Mouse (Mus musculus): ENCODE data around the gene Ing1. TPM values are rescaled to one million over a fixed set of nuclear protein-coding genes. Genes with fewer than 3 reads are reported as not detected.

Ing1 gene
- total and polyA plus RNA-seq, 2 experiments from 2014 or later = 17.8 to 39.0 TPM

- no peak for TF ChIP-seq CTCF (IDR thresholded peaks at IDR 0.05)
- Histone ChIP-seq H3K27ac (ENCODE audit: low read depth, low read length) (no peak overlapping the region), H3K9ac (replicated peaks; ENCODE audit: low read length, poor library complexity, severe bottlenecking) (no peak overlapping the region), H3K36me3 (ENCODE audit: insufficient read depth, low read length) (peaks cover 82% of the 10 kb centered on the region), H3K4me3 (ENCODE audit: low read depth, low read length) (no peak overlapping the region), H3K27me3 (ENCODE audit: insufficient read depth, low read length) (no peaks in the 10 kb centered on the region), H3K4me2 (ENCODE audit: low read depth, low read length, poor library complexity, severe bottlenecking) (no peak overlapping the region), H3K9me3 (ENCODE audit: low read length) (no peaks in the 10 kb centered on the region), H3K4me1 (ENCODE audit: insufficient read depth, low read length) (no peaks in the 10 kb centered on the region)
- ATAC-seq (ENCODE audit: low FRiP score) = no peak
- 98% methylated on average over 5 of the region's 5 CpGs for WGBS
- no peak for DNase-seq (ENCODE audit: low spot score)
These were observed 42.1 kb upstream of the Ing1 start for GRCm38 (mm10) chr8:11513247-11513646.

GRCm38 (mm10) chr8:11516292-11516691 lies 39.1 kb upstream of the Ing1 start:
- WGBS = 96% methylated on average over 9 of the region's 9 CpGs
- H3K9ac ChIP-seq (replicated peaks; ENCODE audit: low read length, poor library complexity, severe bottlenecking) = no peak overlapping the region
- ATAC-seq (ENCODE audit: low FRiP score) = no peak
- H3K27me3 ChIP-seq (ENCODE audit: insufficient read depth, low read length) = no peaks in the 10 kb centered on the region
- no peaks in the 10 kb centered on the region for H3K4me1 ChIP-seq (ENCODE audit: insufficient read depth, low read length)
- no peak overlapping the region for H3K27ac ChIP-seq (ENCODE audit: low read depth, low read length)
- no peak for TF ChIP-seq CTCF (IDR thresholded peaks at IDR 0.05)
- DNase-seq (ENCODE audit: low spot score) = no peak
- no peaks in the 10 kb centered on the region for H3K9me3 ChIP-seq (ENCODE audit: low read length)
- H3K4me2 ChIP-seq (ENCODE audit: low read depth, low read length, poor library complexity, severe bottlenecking) = no peak overlapping the region
- H3K36me3 ChIP-seq (ENCODE audit: insufficient read depth, low read length) = peaks cover 74% of the 10 kb centered on the region
- no peak overlapping the region for H3K4me3 ChIP-seq (ENCODE audit: low read depth, low read length)

GRCm38 (mm10) chr8:11517366-11518055 lies 37.9 kb upstream of the Ing1 start:
- no peak for DNase-seq (ENCODE audit: low spot score)
- Histone ChIP-seq H3K9me3 (ENCODE audit: low read length) (no peaks in the 10 kb centered on the region), H3K27ac (ENCODE audit: low read depth, low read length) (no peak overlapping the region), H3K36me3 (ENCODE audit: insufficient read depth, low read length) (peaks cover 72% of the 10 kb centered on the region), H3K27me3 (ENCODE audit: insufficient read depth, low read length) (no peaks in the 10 kb centered on the region), H3K4me1 (ENCODE audit: insufficient read depth, low read length) (no peaks in the 10 kb centered on the region), H3K4me2 (ENCODE audit: low read depth, low read length, poor library complexity, severe bottlenecking) (no peak overlapping the region), H3K4me3 (ENCODE audit: low read depth, low read length) (no peak overlapping the region), H3K9ac (replicated peaks; ENCODE audit: low read length, poor library complexity, severe bottlenecking) (no peak overlapping the region)
- no peak for TF ChIP-seq CTCF (IDR thresholded peaks at IDR 0.05)
- no peak for ATAC-seq (ENCODE audit: low FRiP score)
- 89% methylated on average over 16 of the region's 16 CpGs for WGBS

GRCm38 (mm10) chr8:11518056-11518396 lies 37.3 kb upstream of the Ing1 start:
- peaks cover 67% of the 10 kb centered on the region for H3K36me3 ChIP-seq (ENCODE audit: insufficient read depth, low read length)
- ATAC-seq (ENCODE audit: low FRiP score) = no peak

GRCm38 (mm10) chr8:11518676-11519075 lies 36.7 kb upstream of the Ing1 start:
- Histone ChIP-seq H3K9ac (replicated peaks; ENCODE audit: low read length, poor library complexity, severe bottlenecking) (no peak overlapping the region), H3K9me3 (ENCODE audit: low read length) (no peaks in the 10 kb centered on the region), H3K36me3 (ENCODE audit: insufficient read depth, low read length) (peaks cover 61% of the 10 kb centered on the region), H3K27me3 (ENCODE audit: insufficient read depth, low read length) (no peaks in the 10 kb centered on the region), H3K4me3 (ENCODE audit: low read depth, low read length) (no peak overlapping the region), H3K4me1 (ENCODE audit: insufficient read depth, low read length) (no peaks in the 10 kb centered on the region), H3K4me2 (ENCODE audit: low read depth, low read length, poor library complexity, severe bottlenecking) (no peak overlapping the region), H3K27ac (ENCODE audit: low read depth, low read length) (no peak overlapping the region)
- ATAC-seq (ENCODE audit: low FRiP score) (no peak), DNase-seq (ENCODE audit: low spot score) (no peak)
- WGBS = 90% methylated on average over 11 of the region's 11 CpGs
- no peak for TF ChIP-seq CTCF (IDR thresholded peaks at IDR 0.05)

More at GRCm38 (mm10) chr8:11518056-11518396, 37.3 kb upstream of the Ing1 start:
- Histone ChIP-seq H3K9me3 (ENCODE audit: low read length) (no peaks in the 10 kb centered on the region), H3K27ac (ENCODE audit: low read depth, low read length) (no peak overlapping the region), H3K4me1 (ENCODE audit: insufficient read depth, low read length) (no peaks in the 10 kb centered on the region), H3K9ac (replicated peaks; ENCODE audit: low read length, poor library complexity, severe bottlenecking) (no peak overlapping the region), H3K4me3 (ENCODE audit: low read depth, low read length) (no peak overlapping the region), H3K27me3 (ENCODE audit: insufficient read depth, low read length) (no peaks in the 10 kb centered on the region), H3K4me2 (ENCODE audit: low read depth, low read length, poor library complexity, severe bottlenecking) (no peak overlapping the region)
- 88% methylated on average over 6 of the region's 6 CpGs for WGBS
- no peak for TF ChIP-seq CTCF (IDR thresholded peaks at IDR 0.05)
- DNase-seq (ENCODE audit: low spot score) = no peak

GRCm38 (mm10) chr8:11523331-11523730 lies 32.0 kb upstream of the Ing1 start:
- H3K9ac ChIP-seq (replicated peaks; ENCODE audit: low read length, poor library complexity, severe bottlenecking) = no peak overlapping the region
- DNase-seq (ENCODE audit: low spot score) (no peak), ATAC-seq (ENCODE audit: low FRiP score) (no peak)
- H3K4me3 ChIP-seq (ENCODE audit: low read depth, low read length) = no peak overlapping the region
- H3K4me1 ChIP-seq (ENCODE audit: insufficient read depth, low read length) = no peaks in the 10 kb centered on the region
- H3K9me3 ChIP-seq (ENCODE audit: low read length) = no peaks in the 10 kb centered on the region
- no peak overlapping the region for H3K4me2 ChIP-seq (ENCODE audit: low read depth, low read length, poor library complexity, severe bottlenecking)
- no peak overlapping the region for H3K27ac ChIP-seq (ENCODE audit: low read depth, low read length)
- H3K36me3 ChIP-seq (ENCODE audit: insufficient read depth, low read length) = peaks cover 28% of the 10 kb centered on the region
- TF ChIP-seq CTCF (IDR thresholded peaks at IDR 0.05) = no peak
- H3K27me3 ChIP-seq (ENCODE audit: insufficient read depth, low read length) = no peaks in the 10 kb centered on the region
- WGBS = 82% methylated on average over 3 of the region's 3 CpGs
